Mouse (Mus musculus): ENCODE measurements around the gene Suclg1. TPM values are rescaled to one million over a fixed set of nuclear protein-coding genes. Genes with fewer than 3 reads are reported as not detected.

Gene Suclg1
- polyA plus RNA-seq, 1 experiment from 2014 or later: 51.2 TPM

DNA sequence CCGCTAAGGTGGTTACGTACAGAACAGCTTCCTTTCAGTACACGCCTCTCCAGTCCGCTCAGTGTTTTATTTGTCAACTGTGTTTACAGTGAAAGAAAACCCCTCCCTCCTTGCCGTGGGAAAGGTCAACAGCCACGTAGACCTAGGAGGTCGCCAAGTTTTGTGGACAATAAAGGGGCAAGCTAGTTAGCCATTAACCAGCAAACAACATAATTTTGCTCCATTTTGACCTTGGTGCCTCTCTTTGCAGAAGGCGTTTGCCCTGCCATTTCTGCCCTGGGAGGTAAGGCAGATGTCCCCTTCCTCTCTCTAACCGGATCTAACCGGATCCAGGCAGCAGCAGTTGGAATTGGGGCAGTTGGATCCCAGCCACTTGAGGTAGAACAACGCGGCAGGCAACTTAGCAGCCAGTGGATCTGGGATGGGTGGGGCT is 16.0 kb upstream of the Suclg1 start:
- Histone ChIP-seq H3K4me3 (ENCODE audit: inconsistent target) (no peak overlapping the region), H3K27ac (no peak overlapping the region), H3K79me2 (ENCODE audit: inconsistent target) (no peaks in the 10 kb centered on the region), H3K36me3 (ENCODE audit: inconsistent target) (no peaks in the 10 kb centered on the region)
- 92% methylated on average over 12 of the region's 12 CpGs for WGBS (ENCODE audit: missing documents)

DNA sequence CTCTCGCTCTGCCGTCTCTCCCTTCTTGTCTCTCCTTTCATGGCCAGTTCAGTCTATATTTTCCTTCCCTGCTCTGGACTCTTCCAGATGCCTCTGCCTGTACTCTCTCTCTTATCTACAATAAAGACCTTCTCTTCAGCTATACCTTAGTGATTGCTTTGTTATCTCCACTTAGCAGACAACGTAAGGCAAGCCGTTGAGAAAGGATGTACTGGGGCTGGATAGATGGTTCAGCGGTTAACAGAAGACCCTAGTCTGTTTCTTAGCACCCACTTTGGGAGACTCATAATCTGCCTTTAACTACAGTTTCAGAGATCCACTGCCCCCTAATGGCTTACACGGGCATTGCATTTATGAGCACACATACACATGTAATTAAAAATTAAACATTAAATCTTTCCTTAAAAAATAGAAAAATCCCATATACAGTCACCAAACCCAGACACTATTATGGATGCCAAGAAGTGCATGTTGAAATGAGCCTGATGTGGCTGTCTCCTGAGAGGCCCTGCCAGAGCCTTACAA is 14.9 kb upstream of the Suclg1 start:
- WGBS (ENCODE audit: missing documents): 87% methylated on average over 6 of the region's 6 CpGs
- H3K27ac ChIP-seq: no peak overlapping the region
- no peak overlapping the region for H3K4me3 ChIP-seq (ENCODE audit: inconsistent target)
- no peaks in the 10 kb centered on the region for H3K79me2 ChIP-seq (ENCODE audit: inconsistent target)
- H3K36me3 ChIP-seq (ENCODE audit: inconsistent target): no peaks in the 10 kb centered on the region

DNA sequence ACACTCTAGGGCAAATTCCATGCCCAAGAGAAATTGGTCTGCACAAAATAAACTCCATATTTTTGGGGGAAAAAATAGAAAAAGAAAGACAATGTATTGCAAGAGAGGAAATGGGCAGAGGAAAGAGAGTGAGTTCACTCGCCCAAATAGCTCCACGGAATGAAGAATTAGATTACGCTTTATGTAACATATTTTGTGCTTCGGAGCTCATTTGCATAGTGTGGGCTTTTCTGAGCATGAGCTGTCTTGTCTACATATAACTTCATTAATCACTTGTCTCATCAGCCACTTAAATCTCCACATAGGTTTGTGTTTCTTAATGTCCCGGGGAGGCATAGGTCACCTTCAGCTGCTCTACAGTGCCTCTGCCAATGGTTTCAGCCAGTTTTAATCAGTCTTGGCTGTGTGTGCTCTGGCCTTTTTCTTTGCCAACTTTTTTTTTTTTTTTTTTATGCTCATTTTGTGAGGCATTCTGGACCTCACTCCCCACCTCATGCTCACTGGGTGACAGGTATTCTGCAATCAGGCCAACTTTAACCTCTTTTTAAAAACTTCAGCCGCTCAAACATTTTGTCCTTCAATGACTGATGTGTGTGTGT is 13.8 kb upstream of the Suclg1 start:
- H3K4me3 ChIP-seq (ENCODE audit: inconsistent target): no peak overlapping the region
- no peak overlapping the region for H3K27ac ChIP-seq
- no peaks in the 10 kb centered on the region for H3K36me3 ChIP-seq (ENCODE audit: inconsistent target)
- WGBS (ENCODE audit: missing documents): 84% methylated on average over 5 of the region's 6 CpGs
- H3K79me2 ChIP-seq (ENCODE audit: inconsistent target): no peaks in the 10 kb centered on the region

DNA sequence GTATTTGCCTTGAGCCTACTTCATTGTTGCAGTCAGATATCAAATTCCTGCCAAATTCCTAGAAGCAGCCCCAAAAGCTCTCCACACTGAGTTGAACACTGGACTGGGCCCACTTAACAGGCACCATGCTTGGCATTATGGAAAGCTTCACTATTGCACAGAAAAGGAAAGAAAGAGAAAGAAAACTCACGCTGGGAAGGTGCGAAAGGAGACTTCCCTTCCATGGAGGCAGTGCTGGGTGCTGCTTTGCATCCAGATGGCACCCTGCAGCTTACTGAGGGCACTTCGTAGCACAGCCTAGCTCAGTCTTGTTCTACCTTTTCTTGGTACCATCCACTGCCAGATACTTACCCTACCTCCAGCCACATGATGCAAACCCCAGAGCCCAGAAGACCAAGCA is 12.5 kb upstream of the Suclg1 start:
- Histone ChIP-seq H3K27ac (no peak overlapping the region), H3K4me3 (ENCODE audit: inconsistent target) (no peak overlapping the region), H3K36me3 (ENCODE audit: inconsistent target) (no peaks in the 10 kb centered on the region), H3K79me2 (ENCODE audit: inconsistent target) (no peaks in the 10 kb centered on the region)
- WGBS (ENCODE audit: missing documents): 97% methylated on average over 3 of the region's 3 CpGs

DNA sequence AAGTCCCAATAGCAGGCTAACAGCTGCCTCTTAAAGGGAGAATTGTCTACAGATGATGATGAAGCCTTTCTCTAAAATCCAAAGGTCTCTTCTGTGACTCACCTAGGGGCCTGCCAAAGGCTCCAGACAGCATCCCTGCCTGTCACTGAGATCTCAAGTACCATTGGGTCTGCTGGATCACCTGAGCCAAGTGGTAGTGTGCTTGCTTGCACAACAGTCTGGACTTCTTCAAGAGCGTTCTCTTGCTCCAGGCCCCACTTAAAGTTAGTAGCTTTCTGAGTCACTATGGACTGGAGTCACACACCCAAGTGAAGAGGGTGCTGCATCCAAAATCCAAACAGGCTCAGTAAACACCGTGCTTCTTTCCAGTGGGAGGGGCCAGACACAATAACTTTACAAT is 1.4 kb upstream of the Suclg1 start:
- no peak overlapping the region for H3K4me3 ChIP-seq (ENCODE audit: inconsistent target)
- H3K79me2 ChIP-seq (ENCODE audit: inconsistent target): peaks cover 32% of the 10 kb centered on the region
- 83% methylated on average over 2 of the region's 2 CpGs for WGBS (ENCODE audit: missing documents)

DNA sequence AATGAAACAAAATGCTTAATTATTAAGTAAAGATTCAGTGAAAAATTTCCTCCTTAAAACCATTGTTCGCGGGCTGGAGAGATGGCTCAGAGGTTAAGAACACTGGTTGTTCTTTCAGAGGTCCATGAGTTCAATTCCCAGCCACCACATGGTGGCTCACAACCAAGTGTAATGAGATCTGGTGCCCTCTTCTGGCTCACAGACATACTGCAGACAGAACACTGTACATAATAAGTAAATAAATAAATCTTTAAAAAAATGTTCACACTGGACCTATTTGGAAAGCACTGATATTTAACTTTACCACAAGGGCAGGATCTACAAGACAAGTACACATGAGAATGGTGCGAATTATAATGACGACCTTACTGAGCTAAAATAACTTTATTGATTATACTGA is 730 bp upstream of the Suclg1 start:
- WGBS (ENCODE audit: missing documents): 66% methylated on average over 4 of the region's 4 CpGs
- H3K36me3 ChIP-seq (ENCODE audit: inconsistent target): no peaks in the 10 kb centered on the region
- H3K27ac ChIP-seq: no peak overlapping the region

More for the DNA sequence above, 1.4 kb upstream of the Suclg1 start:
- H3K27ac ChIP-seq: no peak overlapping the region
- H3K36me3 ChIP-seq (ENCODE audit: inconsistent target): no peaks in the 10 kb centered on the region

DNA sequence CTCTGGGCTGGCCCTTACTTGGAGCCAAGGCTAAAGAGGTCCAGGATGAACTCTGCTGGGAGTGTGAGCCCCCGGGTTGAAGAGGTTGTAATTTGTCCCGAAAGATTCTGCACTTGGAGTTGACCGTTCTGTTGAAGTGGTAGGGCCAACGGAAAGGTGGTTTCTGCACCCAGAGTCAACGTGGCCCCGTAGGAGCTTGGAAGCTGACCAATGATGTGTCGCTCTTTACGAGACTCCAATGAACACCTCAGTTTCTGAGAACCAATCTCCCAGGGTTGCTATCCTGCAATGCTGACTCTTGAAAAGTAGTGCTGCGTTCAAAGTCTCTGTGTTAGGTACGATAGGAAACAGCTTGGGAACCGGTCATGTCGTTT is 854 bp downstream of the Suclg1 start:
- H3K36me3 ChIP-seq (ENCODE audit: inconsistent target): no peaks in the 10 kb centered on the region
- WGBS (ENCODE audit: missing documents): 1% methylated on average over 12 of the region's 12 CpGs
- H3K79me2 ChIP-seq (ENCODE audit: inconsistent target): peaks cover 54% of the 10 kb centered on the region
- H3K4me3 ChIP-seq (ENCODE audit: inconsistent target): peak overlapping the region; percentile 73
- no peak overlapping the region for H3K27ac ChIP-seq

More for the DNA sequence above, 730 bp upstream of the Suclg1 start:
- Histone ChIP-seq H3K4me3 (ENCODE audit: inconsistent target) (peak overlapping the region; percentile 73; the same call in 1 of the 2 replicates), H3K79me2 (ENCODE audit: inconsistent target) (peaks cover 38% of the 10 kb centered on the region)

DNA sequence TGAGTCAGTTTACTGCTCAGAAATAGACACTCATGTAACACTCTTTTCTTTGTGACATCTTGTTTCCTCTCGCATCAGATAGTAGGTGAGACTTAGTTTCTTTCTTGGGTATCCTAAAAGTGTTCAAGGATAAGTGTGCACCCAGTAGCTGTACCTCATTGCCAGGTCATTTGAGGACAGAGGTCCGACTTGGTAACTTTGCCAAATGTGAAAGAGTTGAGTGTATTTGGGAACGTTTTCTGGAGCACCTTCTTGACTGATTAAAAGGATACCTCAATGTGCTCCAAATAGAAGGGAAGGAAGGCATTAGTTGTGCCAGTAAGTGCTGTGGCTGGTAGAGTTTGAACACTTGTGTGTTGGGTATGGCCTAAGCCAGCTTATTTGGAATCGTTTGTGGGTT is 1.7 kb downstream of the Suclg1 start:
- Histone ChIP-seq H3K36me3 (ENCODE audit: inconsistent target) (no peaks in the 10 kb centered on the region), H3K27ac (no peak overlapping the region), H3K79me2 (ENCODE audit: inconsistent target) (peaks cover 62% of the 10 kb centered on the region), H3K4me3 (ENCODE audit: inconsistent target) (no peak overlapping the region)
- WGBS (ENCODE audit: missing documents): 84% methylated on average over 4 of the region's 4 CpGs

DNA sequence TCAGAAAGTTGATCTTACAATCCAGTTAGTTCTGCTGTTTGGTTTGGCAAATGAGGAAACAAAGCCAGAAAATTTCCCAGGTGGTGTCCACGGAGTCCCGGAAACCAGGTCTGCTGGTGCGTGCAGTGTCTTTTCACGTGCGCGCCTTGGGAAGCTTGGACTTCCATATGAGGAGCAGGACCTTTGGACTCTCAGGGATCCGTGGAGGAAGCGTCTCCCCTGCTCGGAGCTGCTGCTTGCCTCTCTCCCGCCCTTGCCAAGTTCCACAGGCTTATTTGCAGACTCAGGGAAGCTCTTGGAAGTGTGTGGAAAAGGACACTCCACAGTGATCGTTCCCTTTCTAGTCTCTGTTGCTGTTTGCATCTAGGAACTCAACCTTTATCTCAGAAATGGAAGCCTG is 3.2 kb downstream of the Suclg1 start:
- no peak overlapping the region for H3K27ac ChIP-seq
- peaks cover 3% of the 10 kb centered on the region; the same call in 1 of the 2 replicates for H3K36me3 ChIP-seq (ENCODE audit: inconsistent target)
- H3K79me2 ChIP-seq (ENCODE audit: inconsistent target): peaks cover 77% of the 10 kb centered on the region
- WGBS (ENCODE audit: missing documents): 93% methylated on average over 11 of the region's 11 CpGs
- H3K4me3 ChIP-seq (ENCODE audit: inconsistent target): no peak overlapping the region

DNA sequence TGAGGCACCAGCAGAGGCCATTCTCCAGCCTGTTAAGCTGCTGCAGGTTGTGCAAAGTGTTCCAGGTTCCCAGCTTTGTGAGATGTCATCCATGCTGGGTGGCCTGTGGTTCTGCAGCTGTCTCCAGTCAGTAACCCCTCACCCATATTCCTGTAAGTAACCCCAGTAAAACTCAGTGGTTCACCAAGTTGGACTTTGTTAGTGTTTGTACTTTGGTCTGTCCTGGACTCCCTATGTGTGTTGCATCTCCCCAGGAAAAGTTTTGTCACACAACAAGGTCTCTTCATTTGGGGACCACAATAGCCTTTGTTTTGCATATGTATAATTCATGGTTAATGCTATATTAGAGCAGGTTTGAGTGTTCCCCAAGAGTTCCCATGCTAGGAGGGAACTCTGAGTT is 4.2 kb downstream of the Suclg1 start:
- peaks cover 82% of the 10 kb centered on the region for H3K79me2 ChIP-seq (ENCODE audit: inconsistent target)
- no peak overlapping the region for H3K4me3 ChIP-seq (ENCODE audit: inconsistent target)
- H3K27ac ChIP-seq: no peak overlapping the region
- H3K36me3 ChIP-seq (ENCODE audit: inconsistent target): peaks cover 13% of the 10 kb centered on the region

DNA sequence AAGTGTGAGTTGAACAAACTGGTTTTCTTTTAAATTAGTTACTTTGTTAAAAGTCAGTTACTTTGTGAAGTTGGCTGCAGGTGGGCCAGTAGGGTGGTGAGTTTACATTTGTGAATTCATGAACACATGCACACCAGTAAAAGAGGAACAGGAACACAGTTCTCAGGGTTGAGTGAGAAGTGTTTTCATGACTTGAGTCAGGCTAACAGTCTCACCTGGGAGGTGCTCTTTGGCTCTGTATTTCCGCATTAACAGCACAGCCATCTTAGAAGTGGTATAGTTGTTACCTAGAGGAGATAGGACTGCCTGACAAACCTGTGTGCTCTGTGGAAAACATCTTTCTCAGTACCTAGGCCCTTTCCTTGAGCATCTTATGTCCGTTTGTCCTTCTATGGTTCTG is 4.8 kb downstream of the Suclg1 start:
- WGBS (ENCODE audit: missing documents): 100% methylated on average over 2 of the region's 2 CpGs
- H3K79me2 ChIP-seq (ENCODE audit: inconsistent target): peaks cover 82% of the 10 kb centered on the region
- no peak overlapping the region for H3K27ac ChIP-seq

DNA sequence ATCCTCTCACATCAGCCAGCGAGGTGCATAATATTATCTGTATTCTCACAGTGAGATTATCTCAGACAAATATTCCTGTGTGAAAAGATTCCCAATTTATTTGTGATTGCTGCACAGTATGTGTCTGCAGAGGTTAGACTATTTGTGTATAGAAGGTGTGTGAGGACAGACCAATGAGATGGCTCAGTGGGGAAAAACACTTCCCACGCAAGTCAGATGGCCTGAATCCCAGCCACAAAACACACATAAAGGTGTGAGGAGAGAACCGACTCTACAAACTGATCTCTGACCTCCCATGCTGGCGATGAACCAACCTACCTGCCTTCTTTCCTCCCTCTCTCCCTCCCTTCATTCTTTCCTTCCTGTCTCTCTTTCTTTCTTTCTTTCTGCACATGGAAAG is 5.4 kb downstream of the Suclg1 start:
- H3K36me3 ChIP-seq (ENCODE audit: inconsistent target): peaks cover 25% of the 10 kb centered on the region
- no peak overlapping the region for H3K27ac ChIP-seq
- no peak overlapping the region for H3K4me3 ChIP-seq (ENCODE audit: inconsistent target)
- WGBS (ENCODE audit: missing documents): 94% methylated on average over 3 of the region's 4 CpGs
- peaks cover 82% of the 10 kb centered on the region for H3K79me2 ChIP-seq (ENCODE audit: inconsistent target)

More for the DNA sequence above, 4.8 kb downstream of the Suclg1 start:
- Histone ChIP-seq H3K4me3 (ENCODE audit: inconsistent target) (no peak overlapping the region), H3K36me3 (ENCODE audit: inconsistent target) (peaks cover 19% of the 10 kb centered on the region)

DNA sequence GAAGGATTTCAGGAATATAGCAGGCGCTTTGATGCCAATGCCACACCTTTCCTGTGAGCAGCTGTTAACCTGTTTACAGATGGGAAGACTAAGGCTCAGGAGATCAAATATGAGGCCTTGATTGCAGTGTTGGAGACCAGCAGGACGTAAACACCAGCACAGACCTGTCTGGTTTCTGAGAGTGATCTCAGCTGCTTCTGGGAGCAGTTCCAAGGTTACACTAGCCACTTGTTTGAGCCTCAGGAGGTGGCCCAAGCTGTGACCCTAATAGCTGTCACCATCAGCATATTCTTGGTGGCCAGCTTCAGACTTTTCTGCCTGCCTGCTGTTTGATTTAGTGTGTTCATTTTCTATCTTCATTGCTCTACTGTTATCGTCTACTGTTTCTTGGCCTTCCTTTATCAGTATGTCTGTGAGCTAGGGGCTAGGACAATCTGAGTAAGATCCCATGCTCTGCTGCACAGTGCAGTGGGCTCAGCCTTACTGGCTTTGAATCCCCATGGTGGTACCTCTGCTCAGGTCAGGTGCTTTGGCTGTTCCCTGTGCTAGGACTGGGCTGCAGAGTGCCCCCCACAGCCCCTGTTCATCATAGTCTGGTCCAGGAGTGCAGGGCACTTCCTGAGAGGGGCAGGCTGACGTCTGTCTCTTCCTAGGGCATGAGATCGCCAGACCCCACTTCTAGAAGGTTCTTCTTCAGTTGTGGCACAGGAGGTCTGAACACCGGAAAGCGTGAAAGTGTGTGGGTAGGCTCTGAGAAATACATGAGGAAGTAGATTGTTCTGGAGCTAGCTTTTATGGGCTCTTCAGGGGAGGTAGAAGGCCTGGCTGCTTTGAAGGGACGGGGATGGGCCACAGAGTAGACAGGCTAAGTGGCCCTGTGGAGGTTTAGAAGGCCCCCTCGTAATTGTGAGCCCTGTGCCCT is 6.4 kb downstream of the Suclg1 start:
- peaks cover 73% of the 10 kb centered on the region for H3K79me2 ChIP-seq (ENCODE audit: inconsistent target)
- no peak overlapping the region for H3K27ac ChIP-seq
- no peak overlapping the region for H3K4me3 ChIP-seq (ENCODE audit: inconsistent target)
- 37% methylated on average over 9 of the region's 9 CpGs for WGBS (ENCODE audit: missing documents)
- H3K36me3 ChIP-seq (ENCODE audit: inconsistent target): peaks cover 35% of the 10 kb centered on the region

DNA sequence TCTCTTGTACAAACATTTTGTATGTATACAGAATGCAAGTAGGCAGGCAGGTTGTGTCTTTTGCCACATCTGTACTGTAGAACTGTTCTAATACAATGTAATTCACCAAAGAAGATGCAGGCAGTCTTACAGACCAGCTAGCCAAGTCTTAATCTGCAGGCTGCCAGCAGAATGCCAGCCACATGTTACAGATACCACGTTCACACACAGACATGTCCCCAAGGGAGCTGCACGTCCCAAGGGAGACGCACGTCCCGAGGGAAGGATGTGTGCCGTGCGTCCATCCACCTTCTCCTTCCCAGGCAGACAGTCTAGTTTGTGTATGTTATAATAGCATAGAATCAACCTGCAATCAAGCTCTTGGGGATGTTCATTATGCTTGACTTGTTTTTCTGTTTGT is 8.9 kb downstream of the Suclg1 start:
- no peak overlapping the region for H3K4me3 ChIP-seq (ENCODE audit: inconsistent target)
- peaks cover 58% of the 10 kb centered on the region for H3K36me3 ChIP-seq (ENCODE audit: inconsistent target)
- H3K27ac ChIP-seq: no peak overlapping the region
- peaks cover 48% of the 10 kb centered on the region for H3K79me2 ChIP-seq (ENCODE audit: inconsistent target)
- WGBS (ENCODE audit: missing documents): 93% methylated on average over 7 of the region's 7 CpGs

DNA sequence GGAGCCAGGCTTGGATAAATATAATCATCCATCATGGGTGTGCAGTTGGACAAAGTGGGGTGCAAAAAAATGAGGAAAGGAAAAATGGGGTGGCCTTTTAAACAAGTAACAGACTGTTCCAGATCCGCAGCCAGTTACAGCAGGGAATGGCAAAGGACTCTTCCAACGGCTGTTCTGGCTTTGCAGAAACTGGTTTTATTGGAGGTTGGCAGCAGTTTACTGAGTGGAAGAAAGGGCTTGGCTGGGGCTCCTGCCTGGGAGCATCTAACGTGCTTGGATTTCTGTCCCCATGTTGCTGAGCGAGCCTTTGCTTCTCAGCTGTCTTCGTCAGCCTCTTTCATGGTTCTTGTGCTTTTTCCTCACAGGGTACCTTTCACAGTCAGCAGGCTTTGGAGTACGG is 11.9 kb downstream of the Suclg1 start:
- H3K36me3 ChIP-seq (ENCODE audit: inconsistent target): peaks cover 82% of the 10 kb centered on the region

More for the DNA sequence above, 11.9 kb downstream of the Suclg1 start:
- Histone ChIP-seq H3K4me3 (ENCODE audit: inconsistent target) (no peak overlapping the region), H3K27ac (no peak overlapping the region), H3K79me2 (ENCODE audit: inconsistent target) (peaks cover 17% of the 10 kb centered on the region)
- 88% methylated on average over 6 of the region's 6 CpGs for WGBS (ENCODE audit: missing documents)
